Mouse (Mus musculus) heart, adult 2 months (tissue): ENCODE measurements around the gene Trir. TPM values are rescaled to one million over a fixed set of nuclear protein-coding genes. Genes with fewer than 3 reads are reported as not detected.

ENCODE experiments used
- DNase-seq, 2 experiments: peaks; one replicate each; pipeline ENCODE4 v3.0.0; 2021
- H3K27ac ChIP-seq: fragments of 200-600 bp; 2 replicates; pipeline ENCODE4 v1.8.1; 2022
- H3K27me3 ChIP-seq: fragments of 200-500 bp; 2 replicates; pipeline ENCODE4 v1.6.1; 2012; ENCODE audit warnings: mild to moderate bottlenecking, low read length, inconsistent platforms, mixed read lengths; ENCODE audit not compliant: control insufficient read depth, insufficient read depth
- H3K36me3 ChIP-seq: fragments of 200-500 bp; 2 replicates; pipeline ENCODE4 v1.6.1; 2012; ENCODE audit warnings: low read length, inconsistent platforms; ENCODE audit not compliant: control insufficient read depth, insufficient read depth
- H3K4me1 ChIP-seq: fragments of 200-500 bp; 2 replicates; pipeline ENCODE4 v1.6.1; 2011; ENCODE audit warnings: low read length; ENCODE audit not compliant: control insufficient read depth, insufficient read depth
- H3K4me3 ChIP-seq: fragments of 200-600 bp; 2 replicates; pipeline ENCODE4 v1.8.1; 2022
- H3K79me2 ChIP-seq: fragments of 200-500 bp; replicated peaks from 2 replicates; pipeline ENCODE4 v1.6.1; 2012; ENCODE audit warnings: mild to moderate bottlenecking, inconsistent platforms, low read length, moderate library complexity, mixed read lengths; ENCODE audit not compliant: control insufficient read depth, insufficient read depth
- H3K9ac ChIP-seq: fragments of 200-500 bp; 2 replicates; pipeline ENCODE4 v1.6.1; 2012; ENCODE audit warnings: low read depth, mild to moderate bottlenecking, control low read depth, inconsistent platforms, low read length, mixed read lengths
- CTCF ChIP-seq: fragments of 200-600 bp; IDR thresholded peaks from 2 replicates; pipeline ENCODE4 v1.8.1; 2022; ENCODE audit warnings: antibody characterized with exemption, mild to moderate bottlenecking, moderate library complexity
- EP300 ChIP-seq: fragments of 200-500 bp; IDR thresholded peaks from 2 replicates; pipeline ENCODE4 v1.6.1; 2011; ENCODE audit warnings: low read depth, low read length, control low read depth; ENCODE audit not compliant: insufficient read depth
- POLR2A ChIP-seq: fragments of 200-500 bp; IDR thresholded peaks from 2 replicates; pipeline ENCODE4 v1.6.1; 2011; ENCODE audit warnings: mild to moderate bottlenecking, low read depth, low read length, control low read depth; ENCODE audit not compliant: insufficient read depth
- WGBS: fragments of 180-500 bp; shearing (Covaris S2); methylation state at CpG from one replicate; pipeline ENCODE4 v1.1.7; 2018; 5-methylcytosine and 5-hydroxymethylcytosine counted together
- intact Hi-C: fragments of 180-260 bp; cut with DNase I; formaldehyde crosslinking; loops from one replicate; pipeline ENCODE4 v1.15.1; 2025
- microRNA-seq, 2 experiments: library from miRNA; unstranded; fragments of <30 nt; microRNA quantifications; one replicate each; pipeline ENCODE4 v1.2.0; 2021
- polyA plus RNA-seq: library from polyadenylated mRNA; depleted of rRNA; stranded (reverse); fragments of >200 nt; gene quantifications from 2 replicates; pipeline ENCODE4 v1.2.3, GENCODE M21; 2012; rRNA removed
- total RNA-seq, 2 experiments: library from RNA; stranded (reverse); gene quantifications; 2 replicates each; pipeline ENCODE4 v1.2.3; 2021

Gene Trir
- total and polyA plus RNA-seq, 3 experiments, result 47.2 to 94.1 (median 81.5) TPM

- Histone ChIP-seq H3K27me3 (no peaks in the 10 kb centered on the region), H3K4me1 (peaks cover 6% of the 10 kb centered on the region), H3K27ac (no peak overlapping the region), H3K9ac (no peak overlapping the region), H3K36me3 (no peaks in the 10 kb centered on the region), H3K79me2 (no peaks in the 10 kb centered on the region), H3K4me3 (no peak overlapping the region)
- intact Hi-C loops, result loop anchor here (5.0 to 10.0 kb wide), 3 partner anchors 37 to 480 kb away; partner anchors contain the start of genes 4921524J17Rik, Dnaja2 and Tnpo2
- no peak for TF ChIP-seq EP300
- no peak for TF ChIP-seq POLR2A
- TF ChIP-seq CTCF, result no peak
- no peak for DNase-seq
- WGBS, result 93% methylated on average over 10 of the region's 10 CpGs
Observed at GRCm38 (mm10) chr8:85074617-85075016, 48.0 kb downstream of the Trir start.

GRCm38 (mm10) chr8:85076001-85076400 is 49.4 kb downstream of the Trir start:
- intact Hi-C loops, result loop anchor here (2.0 to 10.0 kb wide), 3 partner anchors 95 to 479 kb away; partner anchors contain the start of genes 4921524J17Rik and Dnaja2
- Histone ChIP-seq H3K27ac (no peak overlapping the region), H3K9ac (no peak overlapping the region), H3K27me3 (no peaks in the 10 kb centered on the region), H3K4me3 (no peak overlapping the region), H3K36me3 (no peaks in the 10 kb centered on the region), H3K4me1 (peaks cover 6% of the 10 kb centered on the region), H3K79me2 (peaks cover 3% of the 10 kb centered on the region; the same call in 1 of the 2 replicates)
- DNase-seq, result peak; percentile 30 to 56
- TF ChIP-seq EP300, result no peak
- peak; percentile 65 for TF ChIP-seq CTCF
- WGBS, result 77% methylated on average over 9 of the region's 9 CpGs

DNA sequence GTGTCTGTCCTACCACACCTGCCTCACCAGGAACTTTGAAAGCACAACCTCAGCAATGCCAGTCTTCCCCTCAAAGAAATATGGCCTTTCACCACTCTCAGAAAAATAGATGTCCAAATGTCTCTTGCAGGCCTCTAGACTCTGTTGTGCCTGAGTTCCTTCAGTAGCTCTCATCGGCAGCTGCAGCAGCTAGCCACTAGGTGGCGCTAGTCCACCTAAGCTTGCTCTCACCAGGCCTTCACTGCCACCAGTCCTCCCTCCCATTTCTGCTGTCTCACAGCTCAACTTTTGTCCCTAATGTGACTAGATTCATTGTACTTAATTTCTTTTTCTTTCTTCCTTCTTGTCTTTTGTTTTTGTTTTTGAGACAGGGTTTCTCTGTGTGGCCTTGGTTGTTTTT is 50.4 kb downstream of the Trir start:
- no peaks in the 10 kb centered on the region for H3K36me3 ChIP-seq
- 2% methylated on average over 2 of the region's 2 CpGs for WGBS
- peak; percentile 70 to 77 for DNase-seq
- intact Hi-C loops, result loop anchor here (2.0 to 10.0 kb wide), 3 partner anchors 94 to 478 kb away; partner anchors contain the start of genes 4921524J17Rik and Dnaja2
- H3K9ac ChIP-seq, result no peak overlapping the region
- no peak overlapping the region for H3K4me3 ChIP-seq
- peaks cover 9% of the 10 kb centered on the region for H3K4me1 ChIP-seq
- no peak overlapping the region for H3K27ac ChIP-seq
- TF ChIP-seq POLR2A, result no peak
- peak; percentile 80; the same call in 1 of the 2 replicates for TF ChIP-seq EP300
- no peak; the same call in 1 of the 2 replicates for TF ChIP-seq CTCF
- H3K79me2 ChIP-seq, result peaks cover 3% of the 10 kb centered on the region; the same call in 1 of the 2 replicates
- H3K27me3 ChIP-seq, result no peaks in the 10 kb centered on the region

Small RNA genes lying within 50 kb of the gene (microRNA-seq; reads per million reads assigned to microRNA genes)
- 0 reads per million in 2 experiments for gene Mir7070

Other genes starting within 250 kb of the Trir start
- gene Nfix, start 226.5 kb upstream of the Trir start, total RNA-seq, result 100 to 1,000 TPM; 274 to 297 TPM
- gene Nfix, start 226.5 kb upstream of the Trir start, polyA plus RNA-seq, result 49.0 and 68.7 TPM in 2 replicates
- gene Dand5, start 204.0 kb upstream of the Trir start, total RNA-seq, result 10 to 100 TPM; 11.2 to 12.3 TPM
- gene Dand5, start 204.0 kb upstream of the Trir start, polyA plus RNA-seq, result 6.1 and 7.6 TPM in 2 replicates
- 10 to 100 TPM; 27.4 to 29.7 TPM for gene Gadd45gip1, start 195.3 kb upstream of the Trir start, total RNA-seq
- 13.4 and 21.2 TPM in 2 replicates for gene Gadd45gip1, start 195.3 kb upstream of the Trir start, polyA plus RNA-seq
- 10 to 100 TPM; 85.1 to 87.6 TPM for gene Rad23a, start 186.2 kb upstream of the Trir start, total RNA-seq
- 77.3 and 101 TPM in 2 replicates for gene Rad23a, start 186.2 kb upstream of the Trir start, polyA plus RNA-seq
- 100 to 1,000 TPM; 352 to 416 TPM for gene Calr, start 179.9 kb upstream of the Trir start, total RNA-seq
- gene Calr, start 179.9 kb upstream of the Trir start, polyA plus RNA-seq, result 154 and 269 TPM in 2 replicates
- 10 to 100 TPM; 21.8 to 24.5 TPM for gene Farsa, start 169.8 kb upstream of the Trir start, total RNA-seq
- gene Farsa, start 169.8 kb upstream of the Trir start, polyA plus RNA-seq, result 32.5 and 41.4 TPM in 2 replicates
- 1 to 10 TPM; 2.6 to 4.3 TPM for gene Syce2, start 154.7 kb upstream of the Trir start, total RNA-seq
- gene Syce2, start 154.7 kb upstream of the Trir start, polyA plus RNA-seq, result 0.33 and 0.64 TPM in 2 replicates
- 10 to 100 TPM; 71.5 to 89.9 TPM for gene Gcdh, start 132.9 kb upstream of the Trir start, total RNA-seq
- gene Gcdh, start 132.9 kb upstream of the Trir start, polyA plus RNA-seq, result 134 and 148 TPM in 2 replicates
- under 1 TPM in 1 of 2 experiments, not detected in 1; 0.16 TPM for gene Klf1, start 124.9 kb upstream of the Trir start, total RNA-seq
- gene Klf1, start 124.9 kb upstream of the Trir start, polyA plus RNA-seq, result 0.08 and 0.23 TPM in 2 replicates
- gene Dnase2a, start 118.3 kb upstream of the Trir start, total RNA-seq, result 1 to 10 TPM; 6.5 to 9.6 TPM
- gene Dnase2a, start 118.3 kb upstream of the Trir start, polyA plus RNA-seq, result 9.2 and 10.9 TPM in 2 replicates
- gene Mast1, start 89.5 kb upstream of the Trir start, total RNA-seq, result under 1 TPM; 0.07 to 0.10 TPM
- 0.16 and 0.18 TPM in 2 replicates for gene Mast1, start 89.5 kb upstream of the Trir start, polyA plus RNA-seq
- gene Rtbdn, start 79.8 kb upstream of the Trir start, total RNA-seq, result not detected
- gene Rtbdn, start 79.8 kb upstream of the Trir start, polyA plus RNA-seq, result not detected in 2 replicates
- 1 to 10 TPM; 1.3 to 2.1 TPM for gene Gm49661, start 57.4 kb upstream of the Trir start, total RNA-seq
- not detected in 2 replicates for gene Gm49661, start 57.4 kb upstream of the Trir start, polyA plus RNA-seq
- 100 to 1,000 TPM; 591 to 662 TPM for gene Prdx2, start 57.2 kb upstream of the Trir start, total RNA-seq
- gene Prdx2, start 57.2 kb upstream of the Trir start, polyA plus RNA-seq, result 464 and 584 TPM in 2 replicates
- gene Rnaseh2a, start 57.1 kb upstream of the Trir start, total RNA-seq, result 10 to 100 TPM; 38.1 to 50.5 TPM
- gene Rnaseh2a, start 57.1 kb upstream of the Trir start, polyA plus RNA-seq, result 33.7 and 46.3 TPM in 2 replicates
- 10 to 100 TPM; 10.4 to 19.0 TPM for gene Junb, start 48.1 kb upstream of the Trir start, total RNA-seq
- gene Junb, start 48.1 kb upstream of the Trir start, polyA plus RNA-seq, result 13.1 and 17.3 TPM in 2 replicates
- 1 to 10 TPM; 2.0 TPM for gene Hook2, start 36.2 kb upstream of the Trir start, total RNA-seq
- 2.3 and 2.4 TPM in 2 replicates for gene Hook2, start 36.2 kb upstream of the Trir start, polyA plus RNA-seq
- not detected for gene Best2, start 12.3 kb upstream of the Trir start, total RNA-seq
- not detected in 2 replicates for gene Best2, start 12.3 kb upstream of the Trir start, polyA plus RNA-seq
- gene Asna1, start 1.5 kb upstream of the Trir start, total RNA-seq, result 10 to 100 TPM; 58.5 to 71.8 TPM
- gene Asna1, start 1.5 kb upstream of the Trir start, polyA plus RNA-seq, result 104 and 133 TPM in 2 replicates
- 10 to 100 TPM; 26.8 to 28.4 TPM for gene Tnpo2, start 10.1 kb downstream of the Trir start, total RNA-seq
- 26.8 and 34.8 TPM in 2 replicates for gene Tnpo2, start 10.1 kb downstream of the Trir start, polyA plus RNA-seq
- gene Fbxw9, start 33.2 kb downstream of the Trir start, total RNA-seq, result 1 to 10 TPM; 2.4 to 2.5 TPM
- gene Fbxw9, start 33.2 kb downstream of the Trir start, polyA plus RNA-seq, result 9.3 and 10.5 TPM in 2 replicates
- not detected for gene Gm5741, start 41.2 kb downstream of the Trir start, total RNA-seq
- not detected in 2 replicates for gene Gm5741, start 41.2 kb downstream of the Trir start, polyA plus RNA-seq
- 10 to 100 TPM; 26.1 to 29.4 TPM for gene Dhps, start 44.9 kb downstream of the Trir start, total RNA-seq
- gene Dhps, start 44.9 kb downstream of the Trir start, polyA plus RNA-seq, result 31.5 and 33.2 TPM in 2 replicates
- gene Wdr83os, start 53.9 kb downstream of the Trir start, total RNA-seq, result 10 to 100 TPM; 39.0 to 41.4 TPM
- 99.3 and 108 TPM in 2 replicates for gene Wdr83os, start 53.9 kb downstream of the Trir start, polyA plus RNA-seq
- 10 to 100 TPM; 29.4 to 30.2 TPM for gene Wdr83, start 54.5 kb downstream of the Trir start, total RNA-seq
- gene Wdr83, start 54.5 kb downstream of the Trir start, polyA plus RNA-seq, result 39.2 and 44.2 TPM in 2 replicates
- 10 to 100 TPM; 25.4 to 26.8 TPM for gene Man2b1, start 56.4 kb downstream of the Trir start, total RNA-seq
- 37.3 and 42.3 TPM in 2 replicates for gene Man2b1, start 56.4 kb downstream of the Trir start, polyA plus RNA-seq
- gene Zfp791, start 96.3 kb downstream of the Trir start, total RNA-seq, result 1 to 10 TPM; 1.6 to 2.6 TPM
- gene Zfp791, start 96.3 kb downstream of the Trir start, polyA plus RNA-seq, result 1.00 and 1.2 TPM in 2 replicates
- gene Cks1brt, start 125.1 kb downstream of the Trir start, total RNA-seq, result not detected
- not detected in 2 replicates for gene Cks1brt, start 125.1 kb downstream of the Trir start, polyA plus RNA-seq
- not detected for gene Olfr371, start 199.2 kb downstream of the Trir start, total RNA-seq
- gene Olfr371, start 199.2 kb downstream of the Trir start, polyA plus RNA-seq, result not detected in 2 replicates